Mouse (Mus musculus) regulatory T cell (primary cell): Measurements from ENCODE around the gene Pax3.

Experiments
- in situ Hi-C: fragments of 300-600 bp; cut with MboI, MseI; formaldehyde crosslinking; loops from one replicate; pipeline ENCODE4 v1.15.1; 2025; ENCODE audit warnings: high pct_unique_total_duplicates

Gene Pax3

DNA sequence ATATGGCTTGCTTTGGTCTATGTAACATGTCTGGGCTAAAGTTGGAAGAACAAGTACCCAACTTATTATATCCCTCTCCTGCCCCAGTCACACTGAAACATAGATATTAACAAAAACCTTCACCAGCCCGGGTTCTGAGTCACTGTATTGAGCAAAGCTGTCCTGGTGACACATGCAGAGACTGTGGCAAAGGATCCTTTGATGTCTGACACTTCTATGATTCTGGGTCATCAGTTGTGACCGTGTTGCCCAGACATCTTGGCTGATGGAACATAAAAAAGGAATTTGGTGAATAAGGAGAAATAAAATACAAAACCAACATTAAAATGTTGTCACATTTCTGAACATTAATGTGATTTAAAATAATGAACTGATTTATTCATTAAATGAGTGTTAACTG, 108.3 kb downstream of the Pax3 start:
- in situ Hi-C loops: no loop called here

- in situ Hi-C loops: no loop called here
These were observed 115.2 kb downstream of the Pax3 start for GRCm38 (mm10) chr1:78081761-78082160.

GRCm38 (mm10) chr1:78060850-78061249, 136.1 kb downstream of the Pax3 start:
- in situ Hi-C loops: loop anchor here (10.0 kb wide), 1 partner anchor 404 kb away; no protein-coding TSS in a partner anchor

GRCm38 (mm10) chr1:78057939-78058338, 139.0 kb downstream of the Pax3 start:
- in situ Hi-C loops: no loop called here

DNA sequence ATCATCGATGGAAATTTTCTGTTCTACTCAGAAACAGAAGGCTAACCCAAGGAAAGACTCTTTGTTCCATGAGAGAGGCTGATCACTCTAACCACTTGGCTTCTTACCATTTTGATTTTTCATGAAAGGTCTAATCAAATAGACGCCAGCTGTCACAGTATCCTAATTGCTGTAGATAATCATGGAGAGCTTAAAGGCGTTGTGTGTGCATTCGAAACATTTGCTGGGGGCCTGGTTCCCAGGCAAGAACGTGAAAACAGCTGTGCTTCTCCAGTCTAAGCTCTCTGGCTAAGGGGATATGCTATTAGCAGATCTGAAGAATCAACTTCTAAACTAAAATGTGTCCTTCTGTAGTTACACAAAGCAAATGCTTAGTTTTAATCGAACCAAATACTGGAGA, 143.3 kb downstream of the Pax3 start:
- in situ Hi-C loops: no loop called here
